Mouse (Mus musculus) Patski (cell line): ENCODE data around the gene Tpst2. TPM values are rescaled to one million over a fixed set of nuclear protein-coding genes. Genes with fewer than 3 reads are reported as not detected.
A peak's percentile ranks its signal among the peaks of the same experiment; 100 is the strongest.

Experiments used
- ATAC-seq: fragments of 100-300 bp; one replicate; pipeline ENCODE4 v1.8.0; 2021
- CTCF ChIA-PET: fragments of 350-600 bp; sonication (Branson Sonifier 250); formaldehyde crosslinking; loops from one replicate; lab custom pipeline; 2022; ENCODE audit warnings: inconsistent platforms; lab: Charles Lee
- POLR2A ChIA-PET: fragments of 350-600 bp; sonication (Branson Sonifier 250); formaldehyde crosslinking; loops from one replicate; lab custom pipeline; 2022; ENCODE audit warnings: antibody characterized with exemption, inconsistent platforms; lab: Charles Lee
- DNase-seq: peaks from one replicate; pipeline ENCODE4 v3.0.0-alpha.2; 2011; ENCODE audit warnings: low read depth, low spot score
- H3K27me3 ChIP-seq: fragments of 371-371 bp; one replicate; pipeline ENCODE4 v1.5.1; 2021
- CTCF ChIP-seq: fragments of 100-300 bp; IDR thresholded peaks from one replicate; pipeline ENCODE4 v1.5.1; 2021
- in situ Hi-C: fragments of 300-500 bp; cut with MboI; formaldehyde crosslinking; loops from 3 replicates; pipeline ENCODE4 v1.11.1; 2018; ENCODE audit warnings: low pct_unique_long_range_greater_than_20kb, mixed read lengths
- polyA plus RNA-seq: library from polyadenylated mRNA; unstranded; gene quantifications from one replicate; pipeline ENCODE4 v1.2.3, GENCODE M21; 2021

The Tpst2 gene
- polyA plus RNA-seq, result 92.3 TPM

GRCm38 (mm10) chr5:112276267-112276873 is at the start of gene Tpst2:
Gene Tpst2, plus strand, starts transcription at chr5:112276691.
- in situ Hi-C loops, result loop anchor here (25.0 kb wide), 1 partner anchor 1611 kb away; no protein-coding TSS in a partner anchor
- H3K27me3 ChIP-seq, result no peaks in the 10 kb centered on the region
- ChIA-PET CTCF (interaction anchor here (0.9 kb wide), 1 partner anchor 35 kb away, joined by 3 read pairs; no protein-coding TSS in a partner anchor), POLR2A (interaction anchor here (1.4 to 1.6 kb wide), 2 partner anchors 34 to 49 kb away, joined by 4 to 5 read pairs; no protein-coding TSS in a partner anchor)
- TF ChIP-seq CTCF, result no peak
- DNase-seq, result peak; percentile 99
- peak; percentile 63 for ATAC-seq

GRCm38 (mm10) chr5:112227354-112227753 is 49.1 kb upstream of the Tpst2 start:
- POLR2A ChIA-PET, result no interaction called here
- CTCF ChIA-PET, result interaction anchor here (1.0 kb wide), 1 partner anchor 12 kb away, joined by 3 read pairs; no protein-coding TSS in a partner anchor
- no peak for TF ChIP-seq CTCF
- in situ Hi-C loops, result no loop called here
- no peak for DNase-seq
- peaks cover 66% of the 10 kb centered on the region for H3K27me3 ChIP-seq
- ATAC-seq, result no peak

DNA sequence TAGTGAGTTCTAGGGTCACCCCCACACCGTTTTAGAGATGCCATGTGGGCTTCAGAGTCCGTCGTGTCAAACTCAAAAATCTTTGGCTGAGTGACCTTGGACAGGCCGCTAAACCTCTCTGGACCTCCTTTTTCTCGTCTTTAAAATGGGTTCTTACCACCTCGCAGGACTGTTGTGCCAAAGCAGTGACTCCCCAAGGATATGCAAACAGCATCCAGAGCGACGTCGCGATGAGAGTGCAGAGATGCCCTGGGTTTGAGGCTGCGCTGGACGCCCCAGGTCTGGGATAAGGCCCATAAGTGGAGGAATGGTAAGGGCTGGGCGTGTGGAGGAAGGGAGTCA is 48.6 kb upstream of the Tpst2 start:
- ChIA-PET CTCF (interaction anchor here (1.0 kb wide), 1 partner anchor 12 kb away, joined by 3 read pairs; no protein-coding TSS in a partner anchor), POLR2A (no interaction called here)
- no peak for TF ChIP-seq CTCF
- DNase-seq, result no peak
- no peak for ATAC-seq
- in situ Hi-C loops, result no loop called here
- peaks cover 66% of the 10 kb centered on the region for H3K27me3 ChIP-seq

GRCm38 (mm10) chr5:112228240-112229076 is 48.0 kb upstream of the Tpst2 start:
- DNase-seq (no peak), ATAC-seq (no peak)
- no peak for TF ChIP-seq CTCF
- CTCF ChIA-PET, result interaction anchor here (1.0 kb wide), 1 partner anchor 13 kb away, joined by 3 read pairs; no protein-coding TSS in a partner anchor
- peaks cover 63% of the 10 kb centered on the region for H3K27me3 ChIP-seq
- in situ Hi-C loops, result no loop called here
- POLR2A ChIA-PET, result no interaction called here

- in situ Hi-C loops, result no loop called here
- ATAC-seq (no peak), DNase-seq (no peak)
- peaks cover 12% of the 10 kb centered on the region for H3K27me3 ChIP-seq
- POLR2A ChIA-PET, result no interaction called here
- no peak for TF ChIP-seq CTCF
- CTCF ChIA-PET, result no interaction called here
Measured at GRCm38 (mm10) chr5:112235806-112236205, 40.7 kb upstream of the Tpst2 start.

GRCm38 (mm10) chr5:112236631-112237030 is 39.9 kb upstream of the Tpst2 start:
- peaks cover 11% of the 10 kb centered on the region for H3K27me3 ChIP-seq
- CTCF ChIA-PET, result no interaction called here
- TF ChIP-seq CTCF, result no peak
- in situ Hi-C loops, result no loop called here
- DNase-seq (no peak), ATAC-seq (no peak)
- POLR2A ChIA-PET, result no interaction called here

- DNase-seq (no peak), ATAC-seq (no peak)
- ChIA-PET CTCF (no interaction called here), POLR2A (no interaction called here)
- H3K27me3 ChIP-seq, result peaks cover 11% of the 10 kb centered on the region
- no peak for TF ChIP-seq CTCF
- in situ Hi-C loops, result no loop called here
Measured at GRCm38 (mm10) chr5:112237439-112237838, 39.1 kb upstream of the Tpst2 start.

DNA sequence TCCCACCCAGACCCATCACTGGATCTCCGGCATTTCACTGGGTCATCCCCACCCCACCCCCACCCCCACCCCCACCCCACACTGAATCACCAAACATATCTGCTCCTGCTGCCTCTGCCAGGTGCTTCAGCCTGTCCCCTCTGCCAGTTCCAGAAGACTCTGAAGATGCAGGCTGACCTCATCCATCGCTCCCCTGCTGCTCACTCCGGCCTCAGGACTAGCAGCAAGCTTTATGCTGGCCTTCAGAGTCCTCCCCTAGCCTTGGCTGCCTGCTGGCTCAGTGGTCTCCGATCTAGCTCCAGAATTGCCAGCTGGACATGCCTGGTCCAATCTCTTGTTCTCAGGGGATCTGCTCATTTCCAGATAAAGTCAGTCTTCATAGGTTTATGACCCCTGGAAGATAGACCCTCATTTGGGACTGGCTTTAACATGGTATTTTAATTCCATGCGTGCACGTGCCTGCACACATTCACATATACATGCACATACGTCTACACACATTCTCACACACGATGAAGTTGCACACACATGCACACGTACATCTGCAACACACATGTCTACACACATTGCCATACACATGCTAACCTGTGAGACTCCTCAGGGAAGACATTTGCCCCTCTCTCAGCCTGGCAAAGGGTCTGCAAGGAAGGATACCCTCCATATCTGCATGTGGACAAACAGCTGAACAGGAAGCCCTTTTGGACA is 38.5 kb upstream of the Tpst2 start:
- POLR2A ChIA-PET, result no interaction called here
- no peak for TF ChIP-seq CTCF
- H3K27me3 ChIP-seq, result peaks cover 11% of the 10 kb centered on the region
- DNase-seq (no peak), ATAC-seq (no peak)
- CTCF ChIA-PET, result no interaction called here
- in situ Hi-C loops, result no loop called here

GRCm38 (mm10) chr5:112238781-112239482 is 37.6 kb upstream of the Tpst2 start:
- peaks cover 11% of the 10 kb centered on the region for H3K27me3 ChIP-seq
- TF ChIP-seq CTCF, result no peak
- DNase-seq (no peak), ATAC-seq (no peak)
- CTCF ChIA-PET, result no interaction called here
- POLR2A ChIA-PET, result no interaction called here
- in situ Hi-C loops, result no loop called here

DNA sequence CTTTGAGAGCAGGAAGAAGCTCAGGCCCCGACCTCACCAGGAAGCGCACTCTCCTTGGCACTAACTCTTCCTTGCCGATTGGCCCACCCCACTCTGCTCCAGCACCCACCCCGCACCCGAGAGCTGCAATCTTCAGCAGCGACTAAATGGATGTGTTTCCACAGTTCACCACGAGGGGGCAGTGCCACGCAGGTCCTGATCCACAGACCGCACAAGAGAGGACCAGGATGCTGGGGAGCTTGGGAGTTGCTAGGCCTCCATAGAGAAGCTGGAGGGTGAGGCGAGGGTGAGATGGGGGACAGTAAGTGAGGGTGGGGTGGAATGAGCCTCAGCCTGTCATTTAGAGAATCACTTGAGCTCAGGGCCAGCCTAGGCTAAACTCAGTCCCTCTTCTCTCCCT is 35.7 kb upstream of the Tpst2 start:
- DNase-seq, result peak; percentile 39
- peaks cover 11% of the 10 kb centered on the region for H3K27me3 ChIP-seq
- in situ Hi-C loops, result loop anchor here (5.0 kb wide), 2 partner anchors 97 to 187 kb away; no protein-coding TSS in a partner anchor
- peak; percentile 48 for ATAC-seq
- ChIA-PET POLR2A (interaction anchor here (0.8 to 1.1 kb wide), 2 partner anchors 84 to 101 kb away, joined by 3 to 7 read pairs; no protein-coding TSS in a partner anchor), CTCF (interaction anchor here (0.5 to 2.7 kb wide), 25 partner anchors 8 to 193 kb away, joined by 3 to 25 read pairs (median 4); partner anchors contain the start of gene Tpst2)
- peak; percentile 94 for TF ChIP-seq CTCF
